Mouse (Mus musculus): ENCODE data around the gene Mapk1ip1l.
A peak's percentile ranks its signal among the peaks of the same experiment; 100 is the strongest.

The Mapk1ip1l gene

DNA sequence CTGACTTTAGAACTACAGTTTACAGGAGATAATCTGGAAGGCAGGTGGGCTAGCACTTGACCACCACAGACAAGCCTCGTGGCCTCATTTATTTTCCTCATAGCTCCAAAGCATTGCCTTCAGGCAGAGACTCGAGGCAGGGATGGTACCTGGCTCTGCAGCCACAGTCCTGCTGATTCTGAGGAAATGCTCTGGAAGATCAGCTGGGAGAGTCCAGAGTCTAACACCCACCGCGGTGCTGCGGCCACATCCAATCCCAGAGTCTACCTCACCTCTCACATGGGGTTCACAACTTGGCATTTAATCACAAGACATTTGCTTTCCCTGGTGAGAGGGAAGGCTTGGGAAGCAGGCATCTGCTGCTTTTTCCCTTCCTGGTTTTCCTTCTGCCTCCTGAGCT, 56.9 kb downstream of the Mapk1ip1l start:
- TF ChIP-seq POU5F1 (IDR thresholded peaks at IDR 0.05; ENCODE audit: borderline replicate concordance, low read length) (no peak), CTCF (conservative IDR thresholded peaks at IDR 0.05; ENCODE audit: low read length) (no peak), NANOG (IDR thresholded peaks at IDR 0.05; ENCODE audit: borderline replicate concordance, low read length) (no peak)
- Histone ChIP-seq H3K9me3 (ENCODE audit: low read length) (no peaks in the 10 kb centered on the region), H3K4me1 (replicated peaks; ENCODE audit: low read depth, low read length) (peaks cover 39% of the 10 kb centered on the region), H3K36me3 (ENCODE audit: insufficient read depth, low read length) (no peaks in the 10 kb centered on the region), H3K27me3 (ENCODE audit: insufficient read depth, low read length) (no peaks in the 10 kb centered on the region), H3K4me3 (replicated peaks; ENCODE audit: low read length) (no peak overlapping the region)

DNA sequence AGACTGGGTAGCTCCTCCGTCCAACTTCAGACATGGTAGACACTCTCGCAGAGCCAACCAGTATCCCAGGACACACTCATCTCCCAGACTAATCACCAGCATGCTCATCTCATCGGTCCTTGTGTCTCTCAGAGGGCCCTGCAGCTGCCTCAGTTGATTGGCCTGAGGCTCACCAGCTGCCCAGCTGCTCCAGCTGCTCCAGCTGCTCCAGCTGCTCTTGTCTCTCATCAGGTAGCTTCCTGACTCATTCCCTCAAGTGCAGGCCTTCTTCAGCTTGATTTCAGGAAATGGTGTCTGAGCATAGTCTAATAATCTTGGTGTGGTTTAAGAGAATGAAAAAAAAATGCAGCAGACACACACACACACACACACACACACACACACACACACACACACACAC, 58.6 kb downstream of the Mapk1ip1l start:
- Histone ChIP-seq H3K4me3 (replicated peaks; ENCODE audit: low read length) (no peak overlapping the region), H3K9me3 (ENCODE audit: low read length) (no peaks in the 10 kb centered on the region), H3K27me3 (ENCODE audit: insufficient read depth, low read length) (no peaks in the 10 kb centered on the region), H3K4me1 (replicated peaks; ENCODE audit: low read depth, low read length) (peaks cover 35% of the 10 kb centered on the region), H3K36me3 (ENCODE audit: insufficient read depth, low read length) (no peaks in the 10 kb centered on the region)
- TF ChIP-seq NANOG (IDR thresholded peaks at IDR 0.05; ENCODE audit: borderline replicate concordance, low read length) (no peak), CTCF (conservative IDR thresholded peaks at IDR 0.05; ENCODE audit: low read length) (no peak), POU5F1 (IDR thresholded peaks at IDR 0.05; ENCODE audit: borderline replicate concordance, low read length) (no peak)

- no peaks in the 10 kb centered on the region for H3K9me3 ChIP-seq (ENCODE audit: low read length)
- no peaks in the 10 kb centered on the region for H3K36me3 ChIP-seq (ENCODE audit: insufficient read depth, low read length)
- H3K27me3 ChIP-seq (ENCODE audit: insufficient read depth, low read length) = no peaks in the 10 kb centered on the region
- no peak overlapping the region for H3K4me3 ChIP-seq (replicated peaks; ENCODE audit: low read length)
- TF ChIP-seq POU5F1 (IDR thresholded peaks at IDR 0.05; ENCODE audit: borderline replicate concordance, low read length) (no peak), NANOG (IDR thresholded peaks at IDR 0.05; ENCODE audit: borderline replicate concordance, low read length) (no peak), CTCF (conservative IDR thresholded peaks at IDR 0.05; ENCODE audit: low read length) (no peak)
- H3K4me1 ChIP-seq (replicated peaks; ENCODE audit: low read depth, low read length) = peaks cover 30% of the 10 kb centered on the region
Measured at GRCm38 (mm10) chr14:47359610-47360009, 61.5 kb downstream of the Mapk1ip1l start.

- peaks cover 38% of the 10 kb centered on the region for H3K4me1 ChIP-seq (replicated peaks; ENCODE audit: low read depth, low read length)
- no peaks in the 10 kb centered on the region for H3K36me3 ChIP-seq (ENCODE audit: insufficient read depth, low read length)
- H3K9me3 ChIP-seq (ENCODE audit: low read length) = no peaks in the 10 kb centered on the region
- no peak for TF ChIP-seq NANOG (IDR thresholded peaks at IDR 0.05; ENCODE audit: borderline replicate concordance, low read length)
- TF ChIP-seq CTCF (conservative IDR thresholded peaks at IDR 0.05; ENCODE audit: low read length) = no peak
- no peak for TF ChIP-seq POU5F1 (IDR thresholded peaks at IDR 0.05; ENCODE audit: borderline replicate concordance, low read length)
- H3K27me3 ChIP-seq (ENCODE audit: insufficient read depth, low read length) = no peaks in the 10 kb centered on the region
- no peak overlapping the region for H3K4me3 ChIP-seq (replicated peaks; ENCODE audit: low read length)
Measured at GRCm38 (mm10) chr14:47361418-47361817, 63.4 kb downstream of the Mapk1ip1l start.

- Histone ChIP-seq H3K36me3 (ENCODE audit: insufficient read depth, low read length) (no peaks in the 10 kb centered on the region), H3K9me3 (ENCODE audit: low read length) (no peaks in the 10 kb centered on the region)
- no peak for TF ChIP-seq CTCF (conservative IDR thresholded peaks at IDR 0.05; ENCODE audit: low read length)
- no peak for TF ChIP-seq POU5F1 (IDR thresholded peaks at IDR 0.05; ENCODE audit: borderline replicate concordance, low read length)
- TF ChIP-seq NANOG (IDR thresholded peaks at IDR 0.05; ENCODE audit: borderline replicate concordance, low read length) = no peak
Measured at GRCm38 (mm10) chr14:47361899-47362298, 63.8 kb downstream of the Mapk1ip1l start.

DNA sequence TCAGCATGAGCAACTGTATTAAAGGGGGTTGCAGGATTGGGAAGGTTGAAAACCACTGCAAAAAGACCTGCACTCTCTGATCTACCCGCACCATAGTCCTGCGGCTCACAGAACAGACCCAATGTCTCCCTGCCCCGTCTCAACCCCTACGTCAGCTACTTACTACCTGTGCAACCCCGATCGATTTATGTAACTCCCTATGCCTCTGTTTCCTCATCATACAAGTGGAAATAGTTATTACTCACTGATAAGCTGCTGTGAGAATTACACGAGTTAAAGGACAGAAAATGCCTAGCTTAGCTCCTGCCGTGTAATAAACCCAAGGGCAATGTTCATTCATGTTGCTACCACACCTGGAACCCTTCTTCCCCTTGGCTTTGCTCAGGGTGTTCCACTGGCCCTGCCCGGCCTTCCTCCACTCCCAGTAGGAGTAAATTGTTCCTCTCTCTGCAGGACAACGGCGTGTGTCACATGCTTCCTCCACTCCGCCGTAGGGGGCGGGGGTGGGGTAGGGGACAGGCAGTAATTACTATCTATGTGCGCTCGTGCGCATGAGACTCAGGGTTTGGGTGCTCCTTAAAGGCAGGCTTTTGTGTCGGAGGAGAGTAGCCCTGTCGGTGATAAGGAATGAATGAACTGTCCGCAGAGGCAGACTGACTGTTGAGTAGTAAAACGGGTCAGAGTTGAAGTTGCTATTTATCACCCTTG, 66.8 kb downstream of the Mapk1ip1l start:
- Histone ChIP-seq H3K4me1 (replicated peaks; ENCODE audit: low read depth, low read length) (peaks cover 55% of the 10 kb centered on the region), H3K36me3 (ENCODE audit: insufficient read depth, low read length) (no peaks in the 10 kb centered on the region), H3K27me3 (ENCODE audit: insufficient read depth, low read length) (no peaks in the 10 kb centered on the region), H3K4me3 (replicated peaks; ENCODE audit: low read length) (peak overlapping the region; percentile 71), H3K9me3 (ENCODE audit: low read length) (no peaks in the 10 kb centered on the region)
- TF ChIP-seq NANOG (IDR thresholded peaks at IDR 0.05; ENCODE audit: borderline replicate concordance, low read length) = no peak
- TF ChIP-seq CTCF (conservative IDR thresholded peaks at IDR 0.05; ENCODE audit: low read length) = no peak
- no peak for TF ChIP-seq POU5F1 (IDR thresholded peaks at IDR 0.05; ENCODE audit: borderline replicate concordance, low read length)

More at GRCm38 (mm10) chr14:47361899-47362298, 63.8 kb downstream of the Mapk1ip1l start:
- Histone ChIP-seq H3K4me3 (replicated peaks; ENCODE audit: low read length) (no peak overlapping the region), H3K27me3 (ENCODE audit: insufficient read depth, low read length) (no peaks in the 10 kb centered on the region), H3K4me1 (replicated peaks; ENCODE audit: low read depth, low read length) (peaks cover 43% of the 10 kb centered on the region)

GRCm38 (mm10) chr14:47366881-47367321, 68.8 kb downstream of the Mapk1ip1l start:
- no peaks in the 10 kb centered on the region for H3K9me3 ChIP-seq (ENCODE audit: low read length)
- H3K4me1 ChIP-seq (replicated peaks; ENCODE audit: low read depth, low read length) = peaks cover 52% of the 10 kb centered on the region
- H3K4me3 ChIP-seq (replicated peaks; ENCODE audit: low read length) = 0 out of 2 replicates have a peak overlapping the region, but pooled peaks have one; percentile 35
- TF ChIP-seq NANOG (IDR thresholded peaks at IDR 0.05; ENCODE audit: borderline replicate concordance, low read length) (no peak), POU5F1 (IDR thresholded peaks at IDR 0.05; ENCODE audit: borderline replicate concordance, low read length) (no peak), CTCF (conservative IDR thresholded peaks at IDR 0.05; ENCODE audit: low read length) (no peak)
- H3K27me3 ChIP-seq (ENCODE audit: insufficient read depth, low read length) = 0 out of 2 replicates have a peak, but pooled peaks cover 2% of the 10 kb centered on the region
- H3K36me3 ChIP-seq (ENCODE audit: insufficient read depth, low read length) = no peaks in the 10 kb centered on the region

DNA sequence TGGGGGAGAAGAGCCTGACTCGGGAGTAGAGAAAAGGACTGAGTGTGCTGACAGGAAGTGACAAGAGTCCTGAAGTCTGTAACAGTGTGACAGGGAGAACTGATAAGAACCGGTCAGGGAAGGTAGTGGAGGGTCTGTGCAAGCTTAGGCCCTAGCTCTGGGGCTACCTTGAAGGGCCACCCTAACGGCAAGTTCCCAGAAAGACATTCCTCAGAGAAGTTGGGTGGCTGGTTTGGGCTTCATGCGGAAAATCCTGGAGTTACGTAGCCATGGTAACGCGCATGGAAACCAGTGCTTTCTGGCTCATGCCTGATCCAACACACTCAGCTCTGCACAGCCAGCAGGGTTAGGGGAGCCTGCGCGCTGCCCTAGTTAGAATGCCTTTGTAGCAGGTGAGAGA, 69.4 kb downstream of the Mapk1ip1l start, which contains the start of gene Lgals3:
TSS of gene Lgals3 (plus strand) at position 291 of the 400 bp plus-strand sequence.
- TF ChIP-seq CTCF (conservative IDR thresholded peaks at IDR 0.05; ENCODE audit: low read length) (no peak), NANOG (IDR thresholded peaks at IDR 0.05; ENCODE audit: borderline replicate concordance, low read length) (no peak), POU5F1 (IDR thresholded peaks at IDR 0.05; ENCODE audit: borderline replicate concordance, low read length) (no peak)
- no peaks in the 10 kb centered on the region for H3K36me3 ChIP-seq (ENCODE audit: insufficient read depth, low read length)
- peak within 1 kb of the TSS; percentile 35; the same call in 1 of the 2 replicates for H3K4me3 ChIP-seq (replicated peaks; ENCODE audit: low read length)
- 0 out of 2 replicates have a peak, but pooled peaks cover 2% of the 10 kb centered on the region for H3K27me3 ChIP-seq (ENCODE audit: insufficient read depth, low read length)
- H3K9me3 ChIP-seq (ENCODE audit: low read length) = no peaks in the 10 kb centered on the region
- H3K4me1 ChIP-seq (replicated peaks; ENCODE audit: low read depth, low read length) = peaks cover 53% of the 10 kb centered on the region

All from E14TG2a.4 (cell line).